Mouse (Mus musculus) heart, adult 2 months (tissue): ENCODE measurements at regions not wholly inside any gene's neighbourhood (a gene's known extent, or its start where the extent isn't known, plus 50 kb on each side); places are given as distances from the start of the nearest gene placed in this dataset.

ENCODE experiments used
- DNase-seq, 2 experiments: peaks; one replicate each; pipeline ENCODE4 v3.0.0; 2021
- H3K27ac ChIP-seq: fragments of 200-600 bp; 2 replicates; pipeline ENCODE4 v1.8.1; 2022
- H3K27me3 ChIP-seq: fragments of 200-500 bp; 2 replicates; pipeline ENCODE4 v1.6.1; 2012; ENCODE audit warnings: mild to moderate bottlenecking, low read length, inconsistent platforms, mixed read lengths; ENCODE audit not compliant: control insufficient read depth, insufficient read depth
- H3K36me3 ChIP-seq: fragments of 200-500 bp; 2 replicates; pipeline ENCODE4 v1.6.1; 2012; ENCODE audit warnings: low read length, inconsistent platforms; ENCODE audit not compliant: control insufficient read depth, insufficient read depth
- H3K4me1 ChIP-seq: fragments of 200-500 bp; 2 replicates; pipeline ENCODE4 v1.6.1; 2011; ENCODE audit warnings: low read length; ENCODE audit not compliant: control insufficient read depth, insufficient read depth
- H3K4me3 ChIP-seq: fragments of 200-600 bp; 2 replicates; pipeline ENCODE4 v1.8.1; 2022
- H3K79me2 ChIP-seq: fragments of 200-500 bp; replicated peaks from 2 replicates; pipeline ENCODE4 v1.6.1; 2012; ENCODE audit warnings: mild to moderate bottlenecking, inconsistent platforms, low read length, moderate library complexity, mixed read lengths; ENCODE audit not compliant: control insufficient read depth, insufficient read depth
- H3K9ac ChIP-seq: fragments of 200-500 bp; 2 replicates; pipeline ENCODE4 v1.6.1; 2012; ENCODE audit warnings: low read depth, mild to moderate bottlenecking, control low read depth, inconsistent platforms, low read length, mixed read lengths
- CTCF ChIP-seq: fragments of 200-600 bp; IDR thresholded peaks from 2 replicates; pipeline ENCODE4 v1.8.1; 2022; ENCODE audit warnings: antibody characterized with exemption, mild to moderate bottlenecking, moderate library complexity
- EP300 ChIP-seq: fragments of 200-500 bp; IDR thresholded peaks from 2 replicates; pipeline ENCODE4 v1.6.1; 2011; ENCODE audit warnings: low read depth, low read length, control low read depth; ENCODE audit not compliant: insufficient read depth
- POLR2A ChIP-seq: fragments of 200-500 bp; IDR thresholded peaks from 2 replicates; pipeline ENCODE4 v1.6.1; 2011; ENCODE audit warnings: mild to moderate bottlenecking, low read depth, low read length, control low read depth; ENCODE audit not compliant: insufficient read depth
- WGBS: fragments of 180-500 bp; shearing (Covaris S2); methylation state at CpG from one replicate; pipeline ENCODE4 v1.1.7; 2018; 5-methylcytosine and 5-hydroxymethylcytosine counted together
- intact Hi-C: fragments of 180-260 bp; cut with DNase I; formaldehyde crosslinking; loops from one replicate; pipeline ENCODE4 v1.15.1; 2025

GRCm38 (mm10) chr12:51117436-51118020, 230.3 kb upstream of the G2e3 start:
- Histone ChIP-seq H3K79me2 (no peaks in the 10 kb centered on the region), H3K27ac (no peak overlapping the region), H3K4me1 (no peaks in the 10 kb centered on the region), H3K36me3 (no peaks in the 10 kb centered on the region), H3K27me3 (no peaks in the 10 kb centered on the region), H3K9ac (no peak overlapping the region), H3K4me3 (no peak overlapping the region)
- DNase-seq, result no peak
- 66% methylated on average over 8 of the region's 8 CpGs for WGBS
- no peak for TF ChIP-seq EP300
- no peak for TF ChIP-seq POLR2A
- TF ChIP-seq CTCF, result no peak
- intact Hi-C loops, result no loop called here

GRCm38 (mm10) chr12:51111811-51112210, 236.1 kb upstream of the G2e3 start:
- no peak overlapping the region for H3K9ac ChIP-seq
- H3K27me3 ChIP-seq, result no peaks in the 10 kb centered on the region
- TF ChIP-seq POLR2A (no peak), CTCF (no peak), EP300 (no peak)
- no peaks in the 10 kb centered on the region for H3K36me3 ChIP-seq
- H3K4me1 ChIP-seq, result no peaks in the 10 kb centered on the region
- WGBS, result 6% methylated on average over 4 of the region's 4 CpGs
- DNase-seq, result no peak
- intact Hi-C loops, result no loop called here
- H3K27ac ChIP-seq, result no peak overlapping the region
- H3K4me3 ChIP-seq, result no peak overlapping the region
- H3K79me2 ChIP-seq, result no peaks in the 10 kb centered on the region

- H3K27ac ChIP-seq, result no peak overlapping the region
- TF ChIP-seq EP300, result no peak
- no peak for TF ChIP-seq CTCF
- no peak for TF ChIP-seq POLR2A
- intact Hi-C loops, result no loop called here
- H3K4me1 ChIP-seq, result no peaks in the 10 kb centered on the region
- no peak for DNase-seq
- H3K9ac ChIP-seq, result no peak overlapping the region
- WGBS, result 61% methylated on average over 5 of the region's 5 CpGs
- no peak overlapping the region for H3K4me3 ChIP-seq
- H3K27me3 ChIP-seq, result no peaks in the 10 kb centered on the region
- H3K36me3 ChIP-seq, result no peaks in the 10 kb centered on the region
- H3K79me2 ChIP-seq, result no peaks in the 10 kb centered on the region
These were observed 239.8 kb upstream of the G2e3 start for GRCm38 (mm10) chr12:51108044-51108443.

- Histone ChIP-seq H3K27ac (no peak overlapping the region), H3K4me3 (no peak overlapping the region), H3K4me1 (no peaks in the 10 kb centered on the region), H3K79me2 (no peaks in the 10 kb centered on the region), H3K36me3 (no peaks in the 10 kb centered on the region), H3K9ac (no peak overlapping the region), H3K27me3 (no peaks in the 10 kb centered on the region)
- TF ChIP-seq CTCF, result no peak
- no peak for TF ChIP-seq EP300
- TF ChIP-seq POLR2A, result no peak
- WGBS, result 49% methylated on average over 4 of the region's 4 CpGs
- intact Hi-C loops, result no loop called here
- DNase-seq, result no peak
These were observed 244.3 kb upstream of the G2e3 start for GRCm38 (mm10) chr12:51103541-51104042.

GRCm38 (mm10) chr12:51101636-51102035, 246.2 kb upstream of the G2e3 start:
- Histone ChIP-seq H3K4me3 (no peak overlapping the region), H3K27me3 (no peaks in the 10 kb centered on the region), H3K4me1 (no peaks in the 10 kb centered on the region), H3K9ac (no peak overlapping the region), H3K36me3 (no peaks in the 10 kb centered on the region), H3K79me2 (no peaks in the 10 kb centered on the region), H3K27ac (no peak overlapping the region)
- no peak for TF ChIP-seq POLR2A
- TF ChIP-seq CTCF, result no peak
- TF ChIP-seq EP300, result no peak
- intact Hi-C loops, result no loop called here
- DNase-seq, result no peak
- 85% methylated on average over 6 of the region's 6 CpGs for WGBS

- 62% methylated on average over 5 of the region's 5 CpGs for WGBS
- intact Hi-C loops, result no loop called here
- Histone ChIP-seq H3K27me3 (no peaks in the 10 kb centered on the region), H3K9ac (no peak overlapping the region), H3K4me1 (no peaks in the 10 kb centered on the region), H3K27ac (no peak overlapping the region), H3K4me3 (no peak overlapping the region), H3K36me3 (no peaks in the 10 kb centered on the region), H3K79me2 (no peaks in the 10 kb centered on the region)
- DNase-seq, result no peak
- TF ChIP-seq POLR2A (no peak), CTCF (no peak)
These were observed 247.0 kb upstream of the G2e3 start for GRCm38 (mm10) chr12:51100868-51101267.
